Mouse (Mus musculus): ENCODE results near the gene Angptl2.
A peak's percentile ranks its signal among the peaks of the same experiment; 100 is the strongest.
"Not testable (repeated sequence)": the region's sequence is repeated elsewhere in the genome, so short reads cannot be mapped to it uniquely, and the experiment has no call there.

Gene Angptl2

GRCm38 (mm10) chr2:33200368-33201068 is 15.4 kb upstream of the Angptl2 start:
- peak; percentile 21 for DNase-seq (ENCODE audit: low spot score)

GRCm38 (mm10) chr2:33203284-33203683 is 12.6 kb upstream of the Angptl2 start:
- no peak for DNase-seq (ENCODE audit: low spot score)

GRCm38 (mm10) chr2:33204980-33205379 is 10.9 kb upstream of the Angptl2 start:
- DNase-seq (ENCODE audit: low spot score) = no peak

- peak; percentile 7 for DNase-seq (ENCODE audit: low spot score)
Measured at GRCm38 (mm10) chr2:33205939-33206525, 9.8 kb upstream of the Angptl2 start.

- DNase-seq (ENCODE audit: low spot score) = peak; percentile 27
Measured at GRCm38 (mm10) chr2:33207069-33207468, 8.8 kb upstream of the Angptl2 start.

GRCm38 (mm10) chr2:33208134-33208533 is 7.7 kb upstream of the Angptl2 start:
- DNase-seq (ENCODE audit: low spot score) = no peak

- DNase-seq (ENCODE audit: low spot score) = no peak
Measured at GRCm38 (mm10) chr2:33210841-33211240, 5.0 kb upstream of the Angptl2 start.

- DNase-seq (ENCODE audit: low spot score) = not testable (repeated sequence)
Measured at GRCm38 (mm10) chr2:33211263-33211662, 4.6 kb upstream of the Angptl2 start.

- no peak for DNase-seq (ENCODE audit: low spot score)
Measured at GRCm38 (mm10) chr2:33215177-33215699, 631 bp upstream of the Angptl2 start.

GRCm38 (mm10) chr2:33216645-33217424 is 966 bp downstream of the Angptl2 start:
- peak; percentile 50 for DNase-seq (ENCODE audit: low spot score)

- DNase-seq (ENCODE audit: low spot score) = no peak
Measured at GRCm38 (mm10) chr2:33217425-33217794, 1.5 kb downstream of the Angptl2 start.

- DNase-seq (ENCODE audit: low spot score) = peak; percentile 64
Measured at GRCm38 (mm10) chr2:33218903-33219625, 3.2 kb downstream of the Angptl2 start.

- no peak for DNase-seq (ENCODE audit: low spot score)
Measured at GRCm38 (mm10) chr2:33219637-33220036, 3.8 kb downstream of the Angptl2 start.

GRCm38 (mm10) chr2:33220246-33220645 is 4.4 kb downstream of the Angptl2 start:
- no peak for DNase-seq (ENCODE audit: low spot score)

GRCm38 (mm10) chr2:33220674-33221338 is 4.9 kb downstream of the Angptl2 start:
- DNase-seq (ENCODE audit: low spot score) = no peak

- no peak for DNase-seq (ENCODE audit: low spot score)
Measured at GRCm38 (mm10) chr2:33221339-33221900, 5.6 kb downstream of the Angptl2 start.

GRCm38 (mm10) chr2:33222480-33222879 is 6.6 kb downstream of the Angptl2 start:
- no peak for DNase-seq (ENCODE audit: low spot score)

- DNase-seq (ENCODE audit: low spot score) = no peak
Measured at GRCm38 (mm10) chr2:33223656-33224358, 7.9 kb downstream of the Angptl2 start.

GRCm38 (mm10) chr2:33225921-33226320 is 10.1 kb downstream of the Angptl2 start:
- DNase-seq (ENCODE audit: low spot score) = no peak

GRCm38 (mm10) chr2:33228077-33228476 is 12.2 kb downstream of the Angptl2 start:
- DNase-seq (ENCODE audit: low spot score) = no peak

GRCm38 (mm10) chr2:33228551-33228950 is 12.7 kb downstream of the Angptl2 start:
- no peak for DNase-seq (ENCODE audit: low spot score)
